In the genomic region with DNA sequence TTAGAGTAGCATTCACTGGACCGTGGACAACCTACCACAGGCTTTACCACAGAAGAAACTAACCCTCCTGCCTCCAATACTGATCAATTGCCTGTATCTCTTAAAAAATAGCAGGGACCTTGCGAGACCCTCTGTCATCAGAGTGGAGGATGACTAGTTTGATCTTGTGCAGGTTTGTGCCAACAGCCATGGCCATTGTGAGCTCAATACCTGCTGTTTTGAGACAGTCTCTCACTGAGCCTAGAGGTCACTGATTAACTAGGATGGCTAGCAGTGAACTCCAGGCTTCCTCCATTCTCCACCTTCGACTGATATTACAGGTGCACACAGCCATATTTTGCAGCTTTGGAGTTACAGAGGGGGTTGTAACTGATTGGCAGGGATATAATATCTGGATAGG, we compare ENCODE assay signal across 22 mouse cellular contexts.
A peak's percentile ranks its signal among the peaks of the same experiment; 100 is the strongest.
DNase-seq lines count a peak whose midpoint lies in the region; ATAC-seq and TF ChIP-seq lines count a peak whose summit lies in the region.
"Had no signal": no experiment of that assay in that cellular context is flagged by ENCODE, and none has a peak within 500 bp of the region (broad histone marks: within the 10 kb centered on the region; RNA-seq: fewer than 3 reads in every experiment).

No protein-coding gene starts in this region.

- ATAC-seq in liver, embryonic 12.5 days: no peak
- no peak; the same call in 1 of the 2 replicates for ATAC-seq in kidney, embryonic 14.5 days (ENCODE audit: low FRiP score, low TSS enrichment)
- ATAC-seq in granulocyte monocyte progenitor cell, adult 5-6 weeks (replicated peaks; ENCODE audit: poor library complexity, severe bottlenecking): no peak
- ATAC-seq: hindbrain, embryonic 16.5 days; midbrain, embryonic 15.5 days had no signal

- H3K27me3 ChIP-seq in liver, adult 2 months (ENCODE audit: control insufficient read depth, insufficient read depth, low read length): no peaks in the 10 kb centered on the region
- H3K27me3 ChIP-seq in liver, embryonic 12.5 days (replicated peaks): no peaks in the 10 kb centered on the region
- H3K27me3 ChIP-seq in kidney, embryonic 14.5 days (ENCODE audit: control insufficient read depth, insufficient read depth, low read length): no peaks in the 10 kb centered on the region
- H3K27me3 ChIP-seq: CH12.LX; liver, embryonic 13.5 days; lung, embryonic 15.5 days; midbrain, embryonic 15.5 days; neural tube, embryonic 13.5 days had no signal

- no peaks in the 10 kb centered on the region for H3K36me3 ChIP-seq in liver, adult 2 months (ENCODE audit: control insufficient read depth, insufficient read depth, low read length)
- no peaks in the 10 kb centered on the region for H3K36me3 ChIP-seq in liver, embryonic 12.5 days
- H3K36me3 ChIP-seq in kidney, embryonic 14.5 days (ENCODE audit: control insufficient read depth, insufficient read depth, low read length): no peaks in the 10 kb centered on the region
- H3K36me3 ChIP-seq: G1E; limb, embryonic 10.5 days; liver, embryonic 13.5 days; lung, embryonic 15.5 days; midbrain, embryonic 15.5 days; neural tube, embryonic 13.5 days had no signal

- TF ChIP-seq POLR2A in liver, adult 2 months (IDR thresholded peaks at IDR 0.05; ENCODE audit: extremely low read depth, insufficient read depth, low read length): no peak

- H3K4me2 ChIP-seq in liver, embryonic 12.5 days: no peak overlapping the region
- no peak overlapping the region for H3K4me2 ChIP-seq in kidney, embryonic 14.5 days (replicated peaks; ENCODE audit: low read depth, low read length)
- H3K4me2 ChIP-seq: heart, embryonic 11.5 days; liver, embryonic 13.5 days; lung, embryonic 15.5 days; midbrain, embryonic 15.5 days; neural tube, embryonic 13.5 days had no signal

- peak; percentile 83 for DNase-seq in liver, adult 2 months (ENCODE audit: extremely low read depth, low read depth, low spot score)
- DNase-seq in kidney, postnatal 36 days: peak; percentile 42 to 67
- no peak for DNase-seq in embryo, embryonic 11 days
- no peak for DNase-seq in natural killer cell, adult 2 months (ENCODE audit: low spot score in 2 of 2)
- DNase-seq: adrenal gland, adult 2 months; B cell, adult 2 months; cerebellum, adult 11-12 months; cerebellum, postnatal 10 days; gastrocnemius, postnatal 36 days; liver, embryonic 13.5 days; lung, postnatal 4 days had no signal

- H3K9me3 ChIP-seq in liver, embryonic 12.5 days (replicated peaks): no peaks in the 10 kb centered on the region
- no peaks in the 10 kb centered on the region for H3K9me3 ChIP-seq in kidney, embryonic 14.5 days (ENCODE audit: control insufficient read depth, low read length)
- H3K9me3 ChIP-seq: limb, embryonic 10.5 days; liver, embryonic 13.5 days; lung, embryonic 15.5 days; midbrain, embryonic 15.5 days; neural tube, embryonic 13.5 days had no signal

- peak overlapping the region; percentile 38; the same call in 1 of the 2 replicates for H3K27ac ChIP-seq in liver, adult 2 months (replicated peaks; ENCODE audit: insufficient read depth, low read depth, low read length)
- no peak overlapping the region for H3K27ac ChIP-seq in liver, embryonic 12.5 days
- H3K27ac ChIP-seq in kidney, embryonic 14.5 days (ENCODE audit: low read depth, low read length): peak overlapping the region; percentile 10; the same call in 1 of the 2 replicates
- H3K27ac ChIP-seq: limb, embryonic 10.5 days; liver, embryonic 13.5 days; lung, embryonic 15.5 days; midbrain, embryonic 15.5 days; neural tube, embryonic 13.5 days had no signal

- H3K4me3 ChIP-seq in liver, adult 2 months (ENCODE audit: insufficient read depth, low read depth, low read length): no peak overlapping the region
- H3K4me3 ChIP-seq in liver, embryonic 12.5 days: no peak overlapping the region
- no peak overlapping the region for H3K4me3 ChIP-seq in kidney, embryonic 14.5 days (ENCODE audit: low read length)
- H3K4me3 ChIP-seq: limb, embryonic 10.5 days; liver, embryonic 13.5 days; lung, embryonic 15.5 days; midbrain, embryonic 15.5 days; neural tube, embryonic 13.5 days had no signal

- no peaks in the 10 kb centered on the region for H3K79me2 ChIP-seq in liver, adult 2 months (ENCODE audit: control insufficient read depth, insufficient read depth, low read length)

- WGBS in liver, adult 2 months: 16% methylated on average over 3 of the region's 3 CpGs
- WGBS in liver, embryonic 12.5 days (ENCODE audit: insufficient replicate concordance): 53% methylated on average over 3 of the region's 3 CpGs
- WGBS in kidney, embryonic 14.5 days: 73% methylated on average over 3 of the region's 3 CpGs

- no peak overlapping the region for H3K9ac ChIP-seq in liver, adult 2 months (ENCODE audit: low read depth, low read length)
- H3K9ac ChIP-seq in liver, embryonic 12.5 days: no peak overlapping the region
- H3K9ac ChIP-seq in kidney, embryonic 14.5 days (ENCODE audit: low read depth, low read length): no peak overlapping the region
- H3K9ac ChIP-seq: liver, embryonic 13.5 days; lung, embryonic 15.5 days; midbrain, embryonic 15.5 days; neural tube, embryonic 13.5 days had no signal

- peaks cover 36% of the 10 kb centered on the region for H3K4me1 ChIP-seq in liver, adult 2 months (ENCODE audit: control insufficient read depth, insufficient read depth, low read length)
- no peaks in the 10 kb centered on the region for H3K4me1 ChIP-seq in liver, embryonic 12.5 days
- H3K4me1 ChIP-seq in kidney, embryonic 14.5 days (ENCODE audit: control insufficient read depth, insufficient read depth, low read length): peaks cover 7% of the 10 kb centered on the region; the same call in 1 of the 2 replicates
- H3K4me1 ChIP-seq: liver, embryonic 13.5 days; lung, embryonic 15.5 days; midbrain, embryonic 15.5 days had no signal

- no peak for TF ChIP-seq CTCF in liver, adult 2 months (IDR thresholded peaks at IDR 0.05; ENCODE audit: low read depth, low read length)

Comparison
In these comparisons a context has a peak if more than half of its experiments do, and no peak if none do; other contexts are left out.
1. DNase-seq: peak in liver, adult 2 months (single experiment) and kidney, postnatal 36 days (2 of 2); none in embryo, embryonic 11 days (single experiment) and natural killer cell, adult 2 months (0 of 2).